Mouse (Mus musculus) liver, embryonic 14.5 days (tissue): Measurements from ENCODE around the gene Samd8. TPM values are rescaled to one million over a fixed set of nuclear protein-coding genes. Genes with fewer than 3 reads are reported as not detected.

Experiments
- ATAC-seq: fragments of 200-750 bp; cut with Nextera tagmentation; 2 replicates; pipeline ENCODE4 v1.8.0; 2017; ENCODE audit warnings: moderate number of reproducible peaks, mild to moderate bottlenecking, moderate library complexity; ENCODE audit not compliant: insufficient read depth
- DNase-seq, 3 experiments: peaks; one replicate each; pipeline ENCODE4 v3.0.0-alpha.2; 2012 to 2013; ENCODE audit warnings: low read depth in 3 of 3, low spot score in 3 of 3
- H3K27ac ChIP-seq: fragments of 300-500 bp; sonication (generic); 2 replicates; pipeline ENCODE4 v1.5.1; 2014; ENCODE audit warnings: moderate library complexity, mild to moderate bottlenecking, control low read depth, inconsistent platforms
- H3K27me3 ChIP-seq: fragments of 300-500 bp; sonication (generic); 2 replicates; pipeline ENCODE4 v1.6.1; 2014; ENCODE audit warnings: mild to moderate bottlenecking, low read length, moderate library complexity; ENCODE audit not compliant: control insufficient read depth, insufficient read depth
- H3K36me3 ChIP-seq: fragments of 300-500 bp; sonication (generic); replicated peaks from 2 replicates; pipeline ENCODE4 v1.6.1; 2014; ENCODE audit warnings: low read depth; ENCODE audit not compliant: control insufficient read depth, insufficient read depth
- H3K4me1 ChIP-seq, 2 experiments: fragments of 200-500 bp in 1 of 2; fragments of 300-500 bp in 1 of 2; sonication (generic) in 1 of 2; replicated peaks; 2 replicates each; pipeline ENCODE4 v1.6.1; 2012 to 2014; ENCODE audit warnings: antibody characterized with exemption in 1 of 2, inconsistent platforms in 1 of 2, low read length in 1 of 2; ENCODE audit not compliant: control insufficient read depth in 2 of 2, insufficient read depth in 2 of 2
- H3K4me2 ChIP-seq: fragments of 300-500 bp; sonication (generic); 2 replicates; pipeline ENCODE4 v1.6.1; 2014; ENCODE audit warnings: low read depth, mild to moderate bottlenecking, control low read depth, moderate library complexity
- H3K4me3 ChIP-seq, 2 experiments: fragments of 200-500 bp in 1 of 2; fragments of 300-500 bp in 1 of 2; sonication (generic) in 1 of 2; 2 replicates each; pipeline ENCODE4 v1.5.1; 2012 to 2014; ENCODE audit warnings: low read depth in 2 of 2, low read length in 2 of 2, mild to moderate bottlenecking in 2 of 2, control low read depth in 1 of 2, inconsistent platforms in 1 of 2, moderate library complexity in 1 of 2; ENCODE audit not compliant: insufficient read depth in 1 of 2
- H3K9ac ChIP-seq: fragments of 300-500 bp; sonication (generic); replicated peaks from 2 replicates; pipeline ENCODE4 v1.6.1; 2014; ENCODE audit warnings: mild to moderate bottlenecking, control low read depth, moderate library complexity
- H3K9me3 ChIP-seq: fragments of 300-500 bp; sonication (generic); 2 replicates; pipeline ENCODE4 v1.6.1; 2016; ENCODE audit warnings: low read length, mixed read lengths; ENCODE audit not compliant: control insufficient read depth
- CTCF ChIP-seq: IDR thresholded peaks from 2 replicates; pipeline ENCODE4 v1.5.1; 2016; ENCODE audit warnings: antibody characterized with exemption, low read depth, control low read depth
- EP300 ChIP-seq: IDR thresholded peaks from 2 replicates; pipeline ENCODE4 v1.6.1; 2016; ENCODE audit warnings: antibody characterized with exemption, low read depth
- WGBS: fragments of 180-500 bp; shearing (Covaris S2); extraction: QIAGEN DNeasy Blood & Tissue Kit; methylation state at CpG from one replicate; pipeline ENCODE4 v1.1.7; 2014; ENCODE audit not compliant: insufficient replicate concordance; 5-methylcytosine and 5-hydroxymethylcytosine counted together
- polyA plus RNA-seq, 2 experiments: library from polyadenylated mRNA; depleted of rRNA in 1 of 2; stranded (reverse) in 1 of 2; unstranded in 1 of 2; fragments of >200 nt; fragmentation: Nextera tagmentation in 1 of 2; extraction: Ambion mirVana in 1 of 2; gene quantifications; 2 replicates each; pipeline versions ENCODE4 v1.2.1 to v1.2.3; 2012 to 2014

The Samd8 gene
- polyA plus RNA-seq, 2 experiments = 2.6 to 2.7 TPM

DNA sequence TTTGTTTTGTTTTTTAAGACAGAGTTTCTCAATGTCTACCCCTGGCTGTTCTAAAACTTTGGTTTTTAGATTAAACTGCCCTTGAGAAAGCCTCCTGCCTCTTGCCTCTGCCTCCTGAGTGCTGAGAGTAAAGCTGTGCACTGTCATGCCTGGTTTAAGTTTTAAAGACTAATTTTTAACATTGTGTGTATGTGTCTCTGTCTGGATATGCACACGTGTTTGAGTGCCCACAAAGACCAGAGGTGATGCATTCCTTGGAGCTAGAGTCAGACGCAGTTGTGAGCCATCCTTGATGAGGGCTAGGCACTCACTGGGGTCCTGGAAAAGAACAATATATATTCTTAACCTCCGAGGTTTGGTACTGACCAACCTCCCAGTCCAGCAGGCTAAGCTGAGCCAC, 37.0 kb downstream of the Samd8 start:
- H3K4me2 ChIP-seq = no peak overlapping the region
- WGBS = 73% methylated on average over 3 of the region's 3 CpGs
- H3K4me3 ChIP-seq = no peak overlapping the region
- no peaks in the 10 kb centered on the region for H3K4me1 ChIP-seq
- no peak overlapping the region for H3K27ac ChIP-seq
- no peak for TF ChIP-seq EP300
- no peak for TF ChIP-seq CTCF
- H3K36me3 ChIP-seq = peaks cover 5% of the 10 kb centered on the region
- ATAC-seq = no peak
- H3K27me3 ChIP-seq = no peaks in the 10 kb centered on the region
- H3K9me3 ChIP-seq = no peaks in the 10 kb centered on the region
- no peak overlapping the region for H3K9ac ChIP-seq
- DNase-seq = no peak

DNA sequence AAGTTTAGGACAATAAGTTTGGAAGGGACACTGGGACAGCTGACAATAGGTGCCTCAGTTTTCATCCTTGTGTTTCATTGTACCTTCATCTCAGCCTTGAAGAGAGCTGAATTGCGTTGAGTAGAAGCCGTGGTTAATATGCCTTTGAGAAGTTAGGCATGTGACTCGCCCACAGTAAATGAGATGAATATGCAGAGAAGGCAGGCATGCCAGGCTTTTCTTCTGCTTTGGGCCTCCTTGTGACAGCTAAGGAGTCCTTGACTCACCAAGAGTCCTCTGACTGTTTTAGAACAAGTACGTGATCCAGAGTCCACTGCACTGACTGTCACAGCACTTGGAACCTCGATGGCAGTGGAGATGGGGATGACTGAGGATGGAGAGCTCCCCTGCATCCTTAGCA, 37.8 kb downstream of the Samd8 start:
- Histone ChIP-seq H3K4me3 (no peak overlapping the region), H3K27ac (no peak overlapping the region), H3K36me3 (peaks cover 5% of the 10 kb centered on the region), H3K9me3 (no peaks in the 10 kb centered on the region), H3K4me1 (no peaks in the 10 kb centered on the region), H3K4me2 (no peak overlapping the region), H3K9ac (no peak overlapping the region), H3K27me3 (no peaks in the 10 kb centered on the region)
- TF ChIP-seq EP300 = no peak
- WGBS = 79% methylated on average over 5 of the region's 5 CpGs
- ATAC-seq = no peak
- no peak for DNase-seq

DNA sequence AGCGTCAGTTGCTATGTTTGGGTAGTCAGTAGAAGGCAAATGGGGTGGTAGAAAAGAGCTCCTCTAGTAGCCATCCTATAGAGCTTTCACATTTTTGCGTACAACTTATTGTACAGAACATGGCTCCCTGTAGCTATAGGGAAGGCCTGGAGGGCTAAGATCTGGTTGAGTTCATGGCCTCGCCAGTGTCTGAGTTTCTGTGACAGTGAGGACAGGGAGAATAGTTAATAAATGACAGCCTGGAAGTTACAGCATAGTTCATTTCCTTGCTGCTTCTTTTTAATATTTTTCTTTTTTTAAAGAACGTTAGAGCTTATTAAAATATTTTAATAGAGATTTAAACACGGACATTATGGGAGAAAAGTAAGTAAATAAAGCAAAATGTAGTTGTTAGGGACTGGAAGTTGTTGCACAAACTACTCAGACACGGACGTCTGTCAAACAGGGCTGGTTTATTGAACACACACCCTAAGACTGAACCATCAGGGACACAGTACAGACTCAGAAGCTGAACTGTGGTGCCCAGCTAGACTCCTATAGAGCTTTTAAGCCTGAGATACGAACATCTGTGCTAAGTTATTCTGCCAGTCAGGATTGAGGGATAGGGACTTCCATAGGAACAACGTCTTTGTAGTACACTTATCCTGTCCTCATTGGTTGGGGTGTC, 40.4 kb downstream of the Samd8 start:
- H3K4me1 ChIP-seq = no peaks in the 10 kb centered on the region
- H3K27ac ChIP-seq = no peak overlapping the region
- no peak for TF ChIP-seq CTCF
- TF ChIP-seq EP300 = no peak
- H3K9me3 ChIP-seq = no peaks in the 10 kb centered on the region
- peaks cover 10% of the 10 kb centered on the region for H3K36me3 ChIP-seq
- H3K4me3 ChIP-seq = no peak overlapping the region
- no peak overlapping the region for H3K4me2 ChIP-seq
- DNase-seq (no peak), ATAC-seq (no peak)
- H3K27me3 ChIP-seq = no peaks in the 10 kb centered on the region
- no peak overlapping the region for H3K9ac ChIP-seq
- 78% methylated on average over 9 of the region's 9 CpGs for WGBS

DNA sequence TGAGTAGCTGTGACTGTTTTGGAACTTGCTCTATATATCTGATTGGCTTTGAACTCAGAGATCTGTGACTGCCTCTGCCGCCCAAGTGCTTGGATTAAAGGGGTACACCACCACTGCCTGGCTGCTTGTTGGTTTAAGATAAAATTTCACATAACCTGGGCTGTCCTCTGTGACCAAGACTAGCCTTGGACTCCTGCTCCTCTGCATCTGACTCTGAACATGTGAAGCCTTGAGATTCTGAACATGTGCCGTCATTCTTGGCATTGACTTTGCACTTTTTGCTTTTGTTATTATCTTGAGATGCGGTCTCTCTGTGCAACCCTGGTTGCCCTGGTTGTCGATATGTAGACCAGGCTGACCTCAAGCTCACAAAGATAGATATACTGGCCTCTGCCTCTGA, 41.4 kb downstream of the Samd8 start:
- no peak overlapping the region for H3K9ac ChIP-seq
- WGBS = 59% methylated on average over 4 of the region's 4 CpGs
- no peak for ATAC-seq

DNA sequence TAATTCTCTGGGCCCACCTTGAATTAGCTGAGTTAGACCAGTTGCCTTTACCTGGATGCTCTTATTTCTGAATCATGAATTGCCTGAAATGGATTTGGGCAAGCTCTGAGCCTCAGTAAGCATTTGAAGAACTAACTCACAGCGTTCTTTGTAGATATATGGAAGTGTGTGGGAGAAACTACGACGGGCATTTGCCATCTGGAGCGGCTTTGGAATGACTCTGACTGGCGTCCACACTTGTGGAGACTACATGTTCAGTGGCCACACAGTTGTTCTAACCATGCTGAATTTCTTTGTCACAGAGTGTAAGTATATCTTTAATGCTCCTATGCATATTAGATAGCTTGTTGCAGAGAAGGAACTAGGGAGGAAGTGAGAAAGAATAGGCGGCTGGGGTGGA, 41.9 kb downstream of the Samd8 start:
- DNase-seq = no peak
- Histone ChIP-seq H3K9me3 (no peaks in the 10 kb centered on the region), H3K27me3 (no peaks in the 10 kb centered on the region), H3K4me3 (no peak overlapping the region), H3K4me1 (no peaks in the 10 kb centered on the region), H3K27ac (no peak overlapping the region), H3K4me2 (no peak overlapping the region), H3K9ac (no peak overlapping the region), H3K36me3 (peaks cover 10% of the 10 kb centered on the region)
- WGBS = 78% methylated on average over 6 of the region's 6 CpGs
- TF ChIP-seq CTCF (no peak), EP300 (no peak)
- ATAC-seq = no peak

More for the DNA sequence above, 41.4 kb downstream of the Samd8 start:
- Histone ChIP-seq H3K9me3 (no peaks in the 10 kb centered on the region), H3K4me1 (no peaks in the 10 kb centered on the region), H3K27me3 (no peaks in the 10 kb centered on the region), H3K4me2 (no peak overlapping the region), H3K27ac (no peak overlapping the region), H3K4me3 (no peak overlapping the region), H3K36me3 (peaks cover 10% of the 10 kb centered on the region)
- DNase-seq = no peak
- TF ChIP-seq CTCF (no peak), EP300 (no peak)
